Mouse (Mus musculus) kidney, adult 9 months (tissue): ENCODE data around the gene Ino80e.

Experiments
- DNase-seq: peaks from one replicate; pipeline ENCODE4 v3.0.0; 2022

Ino80e gene

DNA sequence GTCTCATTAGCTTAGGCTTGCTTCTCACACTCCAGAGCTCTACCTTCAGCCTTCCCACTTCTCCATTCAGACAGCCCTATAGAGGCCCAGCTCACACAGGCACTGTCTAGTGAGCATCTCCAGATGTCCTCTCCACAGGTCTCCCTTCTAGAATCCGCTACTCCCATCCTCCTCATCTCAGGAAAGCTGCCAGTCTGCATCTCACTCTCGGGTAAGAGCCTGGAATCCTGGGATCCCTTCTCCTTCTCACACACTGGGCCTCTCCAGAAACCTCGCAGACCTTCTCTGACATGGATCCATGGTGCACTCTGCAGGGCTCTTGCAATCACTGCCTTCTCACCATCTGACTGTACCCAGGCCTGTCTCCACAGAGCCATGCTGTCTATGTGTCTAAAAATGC lies 6.5 kb downstream of the Ino80e start:
- DNase-seq, result no peak

DNA sequence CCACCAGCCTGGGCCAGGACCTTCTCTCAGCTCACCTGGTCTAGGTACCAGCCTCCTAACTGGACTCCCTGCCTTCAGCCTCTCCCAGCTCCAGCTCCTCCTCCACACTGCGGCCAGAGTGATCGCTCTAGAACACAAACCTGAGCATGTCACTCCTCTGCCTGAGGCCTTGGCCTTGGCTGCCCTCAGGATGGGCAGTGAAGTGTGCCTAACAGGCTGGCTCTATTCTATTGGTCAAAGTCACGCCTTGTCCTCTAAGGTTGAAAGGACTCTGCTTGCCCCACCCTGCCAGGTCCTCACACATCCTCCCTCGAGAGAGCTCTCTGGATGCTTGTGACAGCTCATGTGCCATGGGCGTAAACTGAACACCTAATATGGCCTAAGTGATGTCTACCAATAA lies 8.7 kb downstream of the Ino80e start:
- DNase-seq, result peak; percentile 87

DNA sequence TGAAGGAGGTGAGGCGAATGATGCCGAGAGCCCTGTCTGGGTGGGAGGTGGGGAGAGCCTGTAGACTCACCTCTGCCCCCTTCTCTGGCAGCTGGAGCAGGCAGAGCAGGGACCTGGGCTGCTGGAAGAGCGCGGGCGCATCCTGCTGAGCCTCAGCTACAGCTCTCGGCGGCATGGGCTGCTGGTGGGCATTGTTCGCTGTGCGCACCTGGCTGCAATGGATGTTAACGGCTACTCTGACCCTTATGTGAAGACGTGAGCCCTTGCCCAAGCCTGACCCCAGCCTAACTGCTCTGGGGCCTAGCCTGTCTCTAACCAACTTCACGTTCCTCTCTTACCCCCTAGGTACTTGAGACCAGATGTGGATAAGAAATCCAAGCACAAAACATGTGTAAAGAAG lies 11.0 kb downstream of the Ino80e start:
- DNase-seq, result no peak

DNA sequence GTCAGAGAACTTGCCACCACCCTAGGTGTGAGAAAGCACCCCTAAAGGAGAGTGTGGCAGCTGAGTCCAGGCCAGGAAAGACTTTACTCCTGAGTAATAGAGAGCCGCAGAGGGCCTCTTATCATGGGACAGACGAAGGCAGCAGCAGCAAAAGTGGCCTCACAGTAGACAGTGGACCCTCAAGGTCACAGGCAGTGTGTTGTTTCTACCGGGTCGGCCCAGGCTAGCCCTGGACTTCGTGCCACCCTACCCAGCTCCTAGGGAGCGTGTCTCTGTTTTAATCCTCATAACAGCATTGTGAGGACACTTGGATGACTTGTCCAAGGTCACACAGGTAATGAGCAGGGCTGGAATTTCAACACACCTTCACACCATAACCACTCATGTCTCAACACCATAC lies 12.0 kb downstream of the Ino80e start:
- no peak for DNase-seq

DNA sequence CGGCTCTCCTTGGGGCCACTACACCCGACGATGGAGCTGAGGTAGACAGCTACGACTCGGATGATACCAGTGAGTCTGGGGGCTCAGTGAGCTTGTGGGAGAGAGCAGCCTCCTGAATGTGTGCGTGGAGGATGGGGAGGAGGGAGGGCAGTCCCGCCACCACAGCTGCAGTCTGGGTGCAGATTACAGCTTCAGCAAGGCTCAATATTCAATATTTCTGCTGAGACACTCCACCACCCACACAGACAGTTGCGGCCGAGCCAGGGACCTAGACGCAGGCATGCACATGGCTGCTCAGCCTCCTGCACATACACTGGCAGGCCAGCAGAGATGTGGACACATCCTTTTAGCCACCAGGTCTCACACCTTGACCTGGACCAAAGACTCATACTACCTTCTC lies 13.4 kb downstream of the Ino80e start:
- no peak for DNase-seq

DNA sequence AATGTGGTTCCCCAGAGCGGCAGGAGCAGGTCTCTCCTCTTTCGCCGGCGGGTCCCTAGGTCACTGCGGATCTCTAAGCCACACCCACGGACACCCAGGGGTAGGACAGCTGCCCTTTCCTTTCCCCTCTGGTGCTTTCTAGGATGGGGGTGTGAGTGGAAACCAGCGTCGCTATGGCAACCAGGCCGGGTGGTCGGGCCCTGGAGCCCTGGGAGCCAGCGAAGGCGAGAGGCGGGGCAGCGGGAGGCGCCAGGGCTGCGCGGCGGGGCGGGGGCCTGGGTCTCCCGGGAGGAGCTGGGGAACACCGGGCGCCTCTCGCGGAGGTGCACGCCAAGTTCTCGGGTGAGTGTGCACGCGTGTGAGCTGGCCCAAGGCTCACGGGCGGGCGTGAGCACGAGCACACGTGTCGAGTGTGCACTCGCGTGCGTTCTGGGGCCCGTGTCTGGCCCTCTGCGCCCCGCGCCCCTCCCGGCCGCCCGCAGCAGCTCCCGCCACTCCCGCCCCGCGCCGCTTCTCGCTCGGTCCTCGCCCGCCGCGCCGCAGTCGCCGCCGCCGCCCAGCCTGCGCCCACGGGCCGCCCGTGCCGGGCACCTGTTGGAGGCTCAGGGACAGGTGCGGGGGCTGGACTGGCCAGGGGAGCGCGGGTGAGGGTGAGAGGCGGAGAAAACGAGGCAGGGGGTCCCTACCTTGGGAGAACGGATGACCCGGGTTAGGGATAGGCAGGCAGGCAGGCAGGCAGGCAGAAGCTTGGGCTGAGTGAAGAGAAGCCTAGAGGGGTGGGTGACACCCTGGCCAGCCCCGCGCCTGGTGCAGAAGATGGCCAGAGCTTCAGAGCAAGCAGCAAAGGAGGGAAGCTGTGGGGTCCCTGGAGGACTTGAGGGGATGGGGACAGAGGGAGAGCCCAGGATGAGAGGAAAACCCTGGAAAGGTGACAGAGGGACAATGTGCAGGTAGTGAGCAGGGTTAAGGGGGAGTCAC lies 14.5 kb downstream of the Ino80e start:
- DNase-seq, result no peak

DNA sequence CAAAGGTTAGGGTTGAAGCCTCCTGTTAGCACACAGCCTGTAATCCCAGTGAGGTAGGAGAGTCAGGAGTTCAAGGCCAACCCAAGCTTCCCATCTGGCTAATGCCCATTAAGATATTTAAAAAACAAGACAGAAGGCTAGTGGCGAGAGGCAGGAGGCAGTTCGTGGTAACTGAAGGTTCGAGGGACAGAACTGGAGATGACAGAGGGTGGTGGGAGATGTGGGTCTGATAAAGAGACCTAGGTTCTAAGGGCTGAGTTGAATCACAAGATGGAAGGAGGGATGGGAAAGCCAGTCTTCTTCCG lies 15.1 kb downstream of the Ino80e start, which contains the start of gene Doc2a:
Gene Doc2a (plus strand): TSS at position 301 of the 305 bp plus-strand sequence.
- DNase-seq, result no peak

DNA sequence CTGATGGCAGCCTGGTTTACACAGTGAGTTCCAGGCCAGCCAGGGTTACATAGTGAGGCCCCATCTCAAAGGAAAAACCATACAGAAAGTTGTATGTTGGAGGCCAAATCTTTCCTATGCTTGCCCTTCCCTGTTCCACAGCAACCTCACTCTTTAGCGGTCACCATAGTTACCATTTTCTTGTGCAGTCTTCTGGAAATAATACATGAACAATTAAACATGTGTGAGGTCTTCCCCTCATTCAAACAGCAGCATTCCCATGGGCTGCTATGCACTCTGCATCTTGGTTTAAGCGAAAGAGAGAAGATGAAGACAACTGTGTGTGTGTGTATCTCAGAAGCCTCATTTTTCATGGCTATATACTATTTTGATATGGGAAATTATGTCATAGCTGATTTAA lies 16.7 kb downstream of the Ino80e start:
- DNase-seq, result no peak

DNA sequence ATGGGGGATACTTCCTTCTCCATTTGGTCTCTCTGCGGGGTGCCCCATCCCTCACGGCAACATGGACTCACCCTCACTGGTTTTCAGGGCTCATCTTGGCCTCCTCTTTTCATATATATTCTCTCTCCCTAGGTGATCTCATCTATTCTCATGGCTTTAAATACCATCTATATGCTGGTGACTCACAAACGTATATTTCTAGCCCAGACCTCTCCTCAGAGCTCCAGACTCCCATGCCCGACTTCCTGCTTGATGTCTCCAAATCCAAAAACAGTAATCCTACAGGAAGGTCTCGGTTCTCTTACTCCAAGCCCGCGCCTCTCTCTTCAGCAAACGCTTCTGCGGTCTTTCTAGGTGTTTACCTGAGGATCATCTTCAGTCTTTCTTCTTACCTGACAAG lies 18.9 kb downstream of the Ino80e start:
- DNase-seq, result no peak

DNA sequence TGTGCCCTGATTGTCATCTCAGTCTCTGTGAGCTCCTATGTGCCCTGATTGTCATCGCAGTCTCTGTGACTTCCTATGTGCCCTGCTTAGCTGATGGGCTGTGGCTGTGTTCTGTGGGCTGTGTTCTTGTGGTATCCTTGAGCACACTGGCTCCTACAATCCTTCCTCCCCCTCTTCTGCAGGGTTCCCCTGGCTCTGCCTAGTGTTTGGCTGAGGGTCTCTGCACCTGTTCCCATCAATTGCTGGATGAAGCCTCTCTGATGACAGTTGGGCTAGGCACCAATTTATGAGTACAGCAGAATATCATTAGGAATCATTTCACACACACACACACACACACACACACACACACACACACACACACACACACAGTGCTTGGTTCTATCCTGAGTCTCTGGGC lies 28.9 kb downstream of the Ino80e start:
- no peak for DNase-seq

DNA sequence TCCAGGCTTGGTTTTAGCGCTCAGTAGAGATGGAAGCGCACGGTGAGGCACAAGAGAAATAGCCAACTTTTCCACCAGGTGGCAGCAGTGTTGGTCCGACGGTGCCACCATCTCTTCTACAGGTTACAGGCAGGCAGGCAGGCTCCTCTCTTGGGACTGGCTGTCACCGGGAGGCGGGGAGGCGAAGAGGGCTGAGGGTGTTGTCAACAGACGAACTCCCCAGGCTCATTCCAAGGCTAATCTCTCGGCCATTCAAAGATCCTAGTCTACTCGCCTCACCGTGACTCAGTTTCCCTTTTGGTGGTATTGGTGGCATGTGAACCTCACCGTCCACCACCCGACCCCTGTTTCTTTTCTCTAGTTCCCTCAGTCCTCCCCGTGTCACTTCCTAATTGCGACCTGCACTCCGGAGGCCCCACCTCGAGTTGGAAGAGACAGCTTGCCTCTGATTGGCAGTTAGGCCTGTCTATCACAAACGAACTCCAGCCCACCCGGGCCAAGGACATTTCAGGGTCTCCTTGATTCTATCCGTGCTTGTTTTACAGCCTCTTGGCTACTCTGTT lies 30.1 kb downstream of the Ino80e start:
- DNase-seq, result peak; percentile 87

DNA sequence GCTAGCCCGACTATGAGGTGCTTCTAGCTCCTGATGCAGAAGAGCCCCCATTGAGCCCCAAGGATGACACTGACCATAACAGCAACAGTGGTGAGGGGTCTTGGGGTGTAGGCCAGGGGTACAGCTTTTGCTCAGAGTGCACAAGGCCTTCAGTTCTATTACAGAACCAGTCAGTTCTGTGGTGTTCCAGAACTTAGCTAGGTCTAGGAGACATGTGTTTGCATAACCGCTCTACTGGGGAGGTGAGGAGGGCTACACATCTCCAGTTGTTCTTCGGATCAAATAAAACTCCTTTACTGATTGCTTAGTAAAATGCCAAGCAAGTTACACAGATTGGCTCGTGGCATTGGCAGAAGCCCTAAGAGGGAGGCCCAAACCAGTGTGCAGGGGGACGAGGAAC lies 30.6 kb downstream of the Ino80e start, which contains the start of gene 4930451I11Rik:
Gene 4930451I11Rik (minus strand): TSS at position 101 of the 400 bp plus-strand sequence.
- no peak for DNase-seq

DNA sequence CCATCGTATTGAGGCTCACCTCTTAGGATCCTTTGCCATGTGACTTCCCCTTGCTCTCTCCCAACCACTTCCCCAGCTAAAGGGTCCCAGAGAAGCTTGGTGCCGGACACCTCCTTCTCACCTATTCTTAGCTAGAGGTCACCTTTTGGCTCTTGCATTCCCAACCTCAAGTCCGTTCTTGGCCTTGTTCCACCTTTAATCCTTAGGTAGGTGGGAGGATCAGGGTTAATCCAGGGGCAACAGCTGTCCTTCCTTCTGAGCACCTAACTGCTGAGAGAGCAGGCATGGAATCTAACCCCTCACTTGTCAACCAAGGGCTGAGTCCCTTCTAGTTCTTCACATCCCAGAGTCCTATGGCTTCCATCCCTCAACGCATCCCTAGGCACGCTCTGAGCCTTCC lies 36.2 kb downstream of the Ino80e start:
- no peak for DNase-seq

DNA sequence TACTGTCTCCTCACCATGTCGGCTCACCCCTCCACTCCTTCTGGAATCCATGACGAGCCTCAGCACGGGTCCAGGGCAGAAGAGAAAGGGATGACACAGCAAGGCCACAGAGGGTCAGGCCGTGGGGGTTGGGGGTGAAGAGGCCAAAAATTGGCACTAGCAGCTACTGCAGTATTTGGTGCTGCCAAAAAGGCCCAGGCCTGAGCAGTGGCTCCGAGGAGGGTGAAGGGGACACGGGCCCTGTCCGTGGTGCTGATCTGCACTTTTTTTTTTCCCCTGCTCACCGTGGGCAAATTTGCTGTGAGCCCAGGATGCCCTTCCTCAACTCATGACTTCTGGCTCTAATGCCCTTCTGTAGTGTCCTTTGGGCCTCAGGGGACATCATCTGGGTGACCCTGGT lies 36.8 kb downstream of the Ino80e start:
- no peak for DNase-seq

DNA sequence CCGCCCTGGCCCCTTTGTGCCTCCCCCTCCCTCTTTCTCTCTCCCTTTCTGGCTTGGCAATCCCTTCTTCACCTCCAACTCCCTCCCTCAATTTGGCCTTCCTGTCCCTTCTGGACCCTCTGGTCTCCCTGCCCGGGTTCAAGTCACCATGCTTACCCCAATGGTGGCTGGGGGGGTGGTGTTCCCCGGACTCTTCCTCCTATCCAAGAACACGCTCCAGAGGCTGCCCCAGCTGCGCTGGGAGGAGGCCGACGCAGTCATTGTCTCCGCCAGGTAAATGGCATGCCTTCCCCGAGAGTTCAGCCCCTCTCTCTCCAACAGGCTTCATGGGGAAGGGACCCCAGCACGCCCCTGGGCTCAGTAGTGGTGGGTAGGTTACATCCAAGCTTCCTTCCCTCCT lies 38.2 kb downstream of the Ino80e start:
- DNase-seq, result no peak

DNA sequence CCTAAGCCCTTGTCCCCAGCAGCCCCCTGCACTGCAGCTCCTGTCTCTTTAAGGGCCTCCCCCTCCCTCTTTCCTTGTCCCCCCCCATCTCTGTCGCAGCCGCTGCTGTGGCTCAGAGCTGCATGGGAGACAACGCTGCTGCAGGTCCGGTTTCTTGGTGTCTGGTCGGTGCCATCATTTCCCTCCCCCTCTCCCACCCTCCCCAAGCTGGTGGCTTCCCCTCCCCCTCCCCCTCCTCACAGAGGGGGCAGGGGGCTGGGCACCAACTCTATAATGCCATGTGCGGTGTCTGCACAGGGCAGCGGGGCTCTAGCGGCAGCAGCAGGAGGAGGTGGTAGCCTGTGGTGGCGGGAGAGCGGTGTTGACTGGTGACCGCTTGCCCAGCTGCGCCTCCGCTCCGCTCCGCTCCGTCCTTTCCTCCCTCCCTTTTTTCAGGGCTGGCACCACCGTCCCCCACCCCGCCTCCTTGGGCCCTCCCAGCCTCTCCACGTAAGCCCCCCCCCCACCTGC lies 38.9 kb downstream of the Ino80e start:
- DNase-seq, result no peak

DNA sequence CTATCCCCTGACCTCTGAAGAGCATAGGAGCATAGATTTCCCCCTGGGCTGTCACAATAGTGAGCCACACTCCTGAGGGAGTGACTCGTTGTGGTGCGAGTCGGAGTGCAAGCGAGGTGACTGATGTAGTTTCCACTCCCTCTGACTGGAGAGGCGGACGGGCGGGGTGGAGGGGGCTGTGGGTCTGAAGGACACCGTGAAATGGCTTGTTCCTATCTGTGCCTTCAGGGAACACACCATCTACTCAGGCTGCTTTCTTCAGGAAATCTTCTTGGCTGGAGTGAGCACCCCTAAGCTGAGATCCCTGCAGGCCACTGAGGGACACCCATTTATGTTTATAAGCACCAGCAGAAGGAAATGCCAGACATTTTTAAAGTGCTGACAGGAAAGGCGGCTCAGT lies 39.4 kb downstream of the Ino80e start:
- no peak for DNase-seq

DNA sequence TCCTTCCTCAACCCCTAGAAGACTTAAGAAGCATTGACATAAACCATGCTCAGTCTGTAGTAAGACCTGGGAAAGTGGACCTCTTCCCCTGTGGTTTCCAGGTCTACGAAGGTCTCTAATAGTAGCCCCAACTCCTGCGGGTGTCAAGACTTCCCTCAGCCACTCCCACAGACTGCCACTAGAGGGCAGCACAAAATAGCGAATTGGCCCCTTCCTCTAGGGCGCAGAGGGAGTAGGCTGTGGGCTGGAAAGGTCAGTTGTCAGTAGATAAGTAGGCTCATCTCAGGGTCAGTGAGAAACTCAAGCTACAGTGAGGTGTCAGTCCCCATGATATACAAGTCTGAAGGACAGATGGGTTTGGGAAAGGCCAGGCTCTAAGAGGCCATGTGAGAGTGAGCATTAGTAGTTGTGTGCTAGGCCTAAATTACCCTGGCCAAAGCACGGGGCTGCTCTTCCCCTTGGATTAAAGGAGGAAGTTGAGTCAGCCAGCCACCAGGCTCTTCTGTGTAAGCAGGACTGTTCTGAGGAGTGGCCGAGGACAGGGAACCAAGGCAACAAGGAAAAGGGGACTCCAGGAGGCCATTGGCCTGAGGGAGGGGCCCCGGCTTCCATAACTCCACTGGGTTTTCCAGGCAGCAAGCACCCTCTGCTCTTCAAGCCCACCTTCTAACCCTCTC lies 40.2 kb downstream of the Ino80e start:
- DNase-seq, result peak; percentile 81

DNA sequence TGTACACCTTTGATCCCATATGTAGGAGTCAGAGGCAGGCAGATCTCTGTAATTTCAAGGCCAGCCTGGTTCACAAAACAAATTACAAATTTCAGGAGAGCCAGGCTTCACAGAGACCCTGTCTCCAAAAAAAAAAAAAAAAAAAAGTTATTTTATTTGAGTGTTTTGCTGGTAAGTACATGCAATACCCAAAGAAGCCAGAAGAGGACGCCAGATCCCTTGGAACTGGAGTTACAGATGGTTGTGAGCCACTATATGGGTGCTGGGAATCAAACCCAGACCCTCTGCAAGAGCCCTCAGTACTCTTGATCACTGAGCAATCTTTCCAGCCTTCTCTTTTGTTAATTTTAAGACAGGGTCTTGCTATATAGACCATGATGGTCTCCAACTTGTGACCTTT lies 43.4 kb downstream of the Ino80e start:
- DNase-seq, result no peak

DNA sequence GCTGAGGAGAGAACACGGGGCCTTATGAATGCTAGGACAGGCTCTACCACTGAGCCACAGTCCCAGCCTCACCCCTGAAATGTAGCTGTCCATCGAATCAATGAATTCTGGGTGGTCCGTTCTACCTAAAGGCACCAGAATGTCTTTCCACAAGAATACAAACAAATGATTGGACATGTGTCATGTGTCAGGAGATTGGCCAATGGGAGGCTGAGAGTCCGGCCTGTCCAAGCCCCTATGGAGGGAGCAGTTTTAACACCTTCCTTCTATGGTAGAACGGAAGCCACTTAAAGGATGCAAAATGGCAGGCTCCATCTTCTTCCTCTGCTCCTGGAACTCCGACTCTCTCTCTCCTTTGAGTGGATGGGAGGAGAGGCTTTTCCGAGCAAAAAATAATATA lies 44.6 kb downstream of the Ino80e start:
- no peak for DNase-seq

DNA sequence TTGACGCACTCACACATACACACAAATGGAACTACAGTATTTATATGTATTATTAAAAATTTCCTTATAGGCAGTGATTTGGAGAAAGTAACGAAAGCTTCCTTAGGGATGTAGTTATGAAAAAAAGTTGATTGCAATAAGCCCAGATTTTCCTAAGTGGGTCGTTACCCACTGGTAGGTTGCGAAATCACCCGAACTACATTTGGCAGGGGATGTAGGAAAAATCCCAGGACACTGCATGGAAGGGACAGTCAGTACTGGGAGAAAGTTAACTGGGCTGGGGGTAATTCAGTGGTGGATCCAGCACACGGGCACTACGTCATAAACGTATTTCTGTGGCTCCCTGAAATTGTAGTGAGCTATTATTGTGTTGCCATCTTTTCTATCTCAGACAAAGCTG lies 45.7 kb downstream of the Ino80e start:
- no peak for DNase-seq

DNA sequence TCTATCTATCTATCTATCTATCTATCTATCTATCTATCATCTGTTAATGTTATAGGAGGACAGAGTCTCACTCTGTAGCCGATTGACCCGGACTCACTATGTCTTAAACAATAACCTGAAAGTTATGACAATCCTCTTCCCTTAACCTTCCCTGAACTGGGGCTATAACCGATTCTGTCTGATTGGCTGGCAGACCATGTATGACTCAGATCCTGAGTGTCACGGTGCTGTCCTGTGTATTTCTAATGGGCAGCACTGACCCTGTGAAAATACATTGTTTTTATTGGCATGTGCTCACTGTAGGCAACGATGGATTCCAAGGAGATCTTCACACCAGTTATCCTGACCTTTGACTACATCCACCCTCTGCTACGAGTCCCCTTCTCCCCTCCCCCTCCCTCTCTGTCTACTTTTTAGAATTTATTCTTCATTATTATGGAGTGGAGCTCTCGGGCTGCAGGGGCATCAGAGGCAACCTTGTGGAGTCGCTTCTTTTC lies 46.4 kb downstream of the Ino80e start:
- no peak for DNase-seq

DNA sequence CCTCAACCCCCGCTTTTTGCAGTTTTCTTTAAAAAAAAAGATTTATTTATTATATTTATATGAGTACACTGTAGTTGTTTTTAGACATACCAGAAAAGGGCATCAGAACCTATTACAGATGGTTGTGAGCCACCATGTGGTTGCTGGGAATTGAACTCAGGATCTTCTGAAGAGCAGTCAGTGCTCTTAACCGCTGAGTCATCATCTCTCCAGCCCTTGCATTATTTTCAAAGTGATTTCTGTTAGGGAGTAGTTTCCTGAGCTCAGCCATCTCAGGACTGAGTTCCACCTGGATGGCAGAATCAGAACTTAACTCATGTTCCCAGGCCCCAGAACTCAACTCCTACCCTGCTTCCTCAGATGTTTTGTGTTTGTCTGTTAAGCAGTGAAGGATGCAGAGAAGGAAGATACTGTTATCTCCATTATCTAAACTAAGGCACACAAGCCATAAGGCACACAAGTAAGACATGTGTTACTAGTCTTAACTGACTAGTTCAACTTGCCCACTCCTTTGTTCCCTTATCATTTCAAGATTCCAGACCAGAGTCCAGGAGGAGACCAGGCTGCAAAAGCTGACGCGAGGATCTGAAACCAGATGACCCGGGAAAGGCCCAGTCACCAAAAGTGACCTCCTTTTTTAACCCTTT lies 52.3 kb downstream of the Ino80e start:
- no peak for DNase-seq
